Mouse (Mus musculus): ENCODE measurements around the gene Slc26a1. TPM values are rescaled to one million over a fixed set of nuclear protein-coding genes. Genes with fewer than 3 reads are reported as not detected.
"Not testable (repeated sequence)": the region's sequence is repeated elsewhere in the genome, so short reads cannot be mapped to it uniquely, and the experiment has no call there.

The Slc26a1 gene
- polyA plus RNA-seq, 1 experiment from 2014 or later, result 2.1 TPM

DNA sequence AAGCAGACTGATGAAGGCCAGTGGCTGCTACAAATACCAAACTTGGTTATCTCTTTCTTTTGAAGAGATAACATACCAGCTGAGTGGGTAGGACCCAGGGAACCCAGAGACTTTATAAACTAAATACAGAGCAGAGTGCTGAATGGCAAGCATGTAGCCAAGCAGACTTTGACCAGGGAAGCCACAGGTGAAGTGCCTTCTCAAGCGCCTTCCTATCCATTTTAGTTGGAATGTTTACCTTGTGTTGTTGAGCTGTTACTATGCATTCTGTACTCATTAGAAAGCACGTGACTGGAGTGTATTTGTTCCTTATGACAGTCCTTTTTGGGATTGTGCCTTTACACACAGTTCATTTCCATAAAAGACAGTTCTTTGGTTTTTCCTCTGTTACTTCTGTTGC lies 31.7 kb downstream of the Slc26a1 start:
- ATAC-seq, result peak; percentile 32; the same call in 1 of the 2 replicates
- H3K9me3 ChIP-seq (ENCODE audit: control insufficient read depth), result no peaks in the 10 kb centered on the region
- no peak overlapping the region for H3K4me2 ChIP-seq (replicated peaks; ENCODE audit: low read depth)
- no peaks in the 10 kb centered on the region for H3K4me1 ChIP-seq (replicated peaks; ENCODE audit: control insufficient read depth, insufficient read depth, low read length)
- WGBS, result 51% methylated on average over 2 of the region's 2 CpGs
- H3K36me3 ChIP-seq (ENCODE audit: control insufficient read depth, insufficient read depth), result peaks cover 54% of the 10 kb centered on the region
- H3K9ac ChIP-seq (ENCODE audit: low read depth, low read length), result no peak overlapping the region
- no peak overlapping the region for H3K4me3 ChIP-seq (ENCODE audit: low read depth, low read length)
- H3K27me3 ChIP-seq (replicated peaks; ENCODE audit: control insufficient read depth, insufficient read depth, low read length), result no peaks in the 10 kb centered on the region
- no peak overlapping the region for H3K27ac ChIP-seq (ENCODE audit: low read depth, low read length)
- no peak for TF ChIP-seq CTCF (IDR thresholded peaks at IDR 0.05; ENCODE audit: low read depth)

DNA sequence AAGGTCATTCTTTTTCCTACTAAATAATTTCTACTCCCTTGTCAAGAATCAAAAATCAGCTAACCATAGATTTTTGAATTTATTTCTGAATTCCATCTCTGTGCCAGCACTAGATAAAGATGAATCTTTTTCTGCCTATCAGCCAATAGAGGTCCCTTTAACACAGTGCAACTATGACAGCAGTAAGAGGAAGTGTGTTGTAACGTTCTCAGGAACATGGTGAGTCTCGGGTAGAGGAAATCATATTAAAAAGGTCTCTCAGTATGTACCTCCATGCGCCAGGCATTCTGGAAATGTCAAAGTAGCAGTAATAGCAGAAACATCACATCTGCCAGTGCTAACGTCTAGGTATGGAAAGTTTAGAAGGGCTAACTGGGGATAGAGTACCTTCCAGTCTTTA lies 39.2 kb downstream of the Slc26a1 start:
- no peak for ATAC-seq
- Histone ChIP-seq H3K9me3 (ENCODE audit: control insufficient read depth) (no peaks in the 10 kb centered on the region), H3K4me1 (replicated peaks; ENCODE audit: control insufficient read depth, insufficient read depth, low read length) (no peaks in the 10 kb centered on the region), H3K27me3 (replicated peaks; ENCODE audit: control insufficient read depth, insufficient read depth, low read length) (no peaks in the 10 kb centered on the region), H3K36me3 (ENCODE audit: control insufficient read depth, insufficient read depth) (peaks cover 12% of the 10 kb centered on the region; the same call in 1 of the 2 replicates), H3K4me3 (ENCODE audit: low read depth, low read length) (no peak overlapping the region), H3K9ac (ENCODE audit: low read depth, low read length) (no peak overlapping the region), H3K4me2 (replicated peaks; ENCODE audit: low read depth) (no peak overlapping the region), H3K27ac (ENCODE audit: low read depth, low read length) (no peak overlapping the region)
- TF ChIP-seq CTCF (IDR thresholded peaks at IDR 0.05; ENCODE audit: low read depth), result no peak
- WGBS, result 74% methylated on average over 4 of the region's 4 CpGs

DNA sequence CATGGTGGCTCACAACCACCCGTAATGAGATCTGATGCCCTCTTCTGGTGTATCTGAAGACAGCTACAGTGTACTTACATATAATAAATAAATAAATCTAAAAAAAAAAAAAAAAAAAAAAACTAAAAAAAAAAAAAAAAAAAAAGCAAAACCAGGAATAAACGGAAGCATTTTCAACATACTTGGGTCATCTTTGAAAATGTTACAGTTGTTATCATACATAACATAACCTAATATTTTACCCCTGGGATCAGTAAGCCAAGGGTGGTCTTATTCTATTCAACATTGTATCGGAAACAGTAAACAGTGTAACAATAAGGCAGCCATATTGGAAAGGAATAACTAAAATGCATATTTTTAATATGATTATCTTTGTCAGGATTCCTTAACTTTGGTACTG lies 41.3 kb downstream of the Slc26a1 start:
- not testable (repeated sequence) for H3K27ac ChIP-seq (ENCODE audit: low read depth, low read length); H3K36me3 ChIP-seq (ENCODE audit: control insufficient read depth, insufficient read depth); H3K4me2 ChIP-seq (replicated peaks; ENCODE audit: low read depth); H3K9ac ChIP-seq (ENCODE audit: low read depth, low read length); ATAC-seq; H3K9me3 ChIP-seq (ENCODE audit: control insufficient read depth); H3K4me3 ChIP-seq (ENCODE audit: low read depth, low read length); H3K27me3 ChIP-seq (replicated peaks; ENCODE audit: control insufficient read depth, insufficient read depth, low read length); H3K4me1 ChIP-seq (replicated peaks; ENCODE audit: control insufficient read depth, insufficient read depth, low read length)
- 84% methylated on average over 2 of the region's 3 CpGs for WGBS

DNA sequence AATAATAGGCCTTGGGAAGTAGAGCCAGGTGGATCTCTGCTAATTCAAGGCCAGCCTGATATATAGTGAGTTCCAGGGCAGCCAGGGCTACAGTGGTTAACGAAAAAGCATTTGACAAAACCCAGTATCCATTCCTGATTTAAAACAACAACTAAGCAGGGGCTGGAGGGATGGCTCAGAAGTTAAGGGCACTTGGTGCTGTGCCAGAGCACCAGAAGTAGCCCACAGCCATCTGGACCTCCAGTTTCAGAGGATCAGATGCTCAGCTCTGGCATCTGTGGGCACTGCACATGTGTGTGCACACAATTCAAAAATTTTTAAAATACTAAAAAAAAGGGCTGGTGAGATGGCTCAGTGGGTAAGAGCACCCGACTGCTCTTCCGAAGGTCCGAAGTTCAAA lies 41.7 kb downstream of the Slc26a1 start:
- Histone ChIP-seq H3K9ac (ENCODE audit: low read depth, low read length) (no peak overlapping the region), H3K4me3 (ENCODE audit: low read depth, low read length) (no peak overlapping the region), H3K27me3 (replicated peaks; ENCODE audit: control insufficient read depth, insufficient read depth, low read length) (no peaks in the 10 kb centered on the region), H3K9me3 (ENCODE audit: control insufficient read depth) (no peaks in the 10 kb centered on the region), H3K4me2 (replicated peaks; ENCODE audit: low read depth) (no peak overlapping the region), H3K36me3 (ENCODE audit: control insufficient read depth, insufficient read depth) (0 out of 2 replicates have a peak, but pooled peaks cover 4% of the 10 kb centered on the region), H3K4me1 (replicated peaks; ENCODE audit: control insufficient read depth, insufficient read depth, low read length) (peaks cover 9% of the 10 kb centered on the region; the same call in 1 of the 2 replicates), H3K27ac (ENCODE audit: low read depth, low read length) (no peak overlapping the region)
- no peak for TF ChIP-seq CTCF (IDR thresholded peaks at IDR 0.05; ENCODE audit: low read depth)
- WGBS, result 80% methylated on average over 4 of the region's 4 CpGs
- no peak for ATAC-seq

DNA sequence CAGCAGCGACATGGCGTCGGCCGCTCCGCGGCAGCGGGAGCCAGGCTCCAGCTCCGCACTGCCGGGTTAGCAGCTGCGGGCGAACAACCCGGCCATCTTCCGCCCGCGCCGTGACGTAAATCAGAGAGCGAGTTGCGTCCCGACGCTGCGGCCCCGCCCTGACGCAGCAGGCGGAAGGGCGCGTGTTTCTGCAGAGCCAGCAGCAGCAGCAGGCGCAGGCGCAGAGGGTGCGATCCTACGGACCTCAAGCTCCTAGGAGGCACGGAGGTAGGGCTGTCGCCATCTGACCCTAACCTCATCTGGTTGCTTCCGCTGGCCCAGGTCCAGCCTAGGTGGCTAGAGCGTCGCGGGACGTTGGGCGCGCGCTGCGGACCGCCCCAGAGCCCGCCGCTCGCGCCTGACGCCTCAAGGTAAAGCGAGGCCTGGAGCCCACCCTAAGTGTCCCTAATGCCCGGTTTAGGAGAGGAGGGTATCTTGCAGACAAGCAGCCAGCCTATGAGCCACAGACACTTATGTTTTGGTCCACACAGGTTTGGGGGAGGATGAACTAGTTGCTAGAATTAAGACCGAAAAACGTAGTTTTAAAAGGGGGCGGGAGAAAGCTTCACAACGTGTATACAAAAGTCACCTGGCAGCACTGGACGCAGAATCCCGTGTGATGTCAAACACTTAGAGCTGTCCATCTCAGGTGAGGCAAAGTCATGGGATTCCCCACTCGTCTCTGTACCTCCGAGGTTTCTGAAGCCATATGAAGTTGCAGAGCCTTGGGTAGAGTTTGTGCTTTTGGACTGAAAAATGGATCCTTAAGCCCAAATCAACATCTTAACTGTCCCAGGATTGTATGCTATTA lies 45.5 kb downstream of the Slc26a1 start, which contains the start of the genes Gak and Tmem175:
Gak (minus strand) TSS at position 122 of the 850 bp plus-strand sequence.
Tmem175 (plus strand) TSS at position 137 of the 850 bp plus-strand sequence.
- peak within 1 kb of the TSS; percentile 97 for H3K4me2 ChIP-seq (replicated peaks; ENCODE audit: low read depth)
- H3K27ac ChIP-seq (ENCODE audit: low read depth, low read length), result peak within 1 kb of the TSS; percentile 97
- WGBS, result under 1% methylated on average over 58 of the region's 58 CpGs
- peak within 1 kb of the TSS; percentile 91 for H3K4me3 ChIP-seq (ENCODE audit: low read depth, low read length)
- H3K9ac ChIP-seq (ENCODE audit: low read depth, low read length), result peak within 1 kb of the TSS; percentile 96
- no peaks in the 10 kb centered on the region for H3K36me3 ChIP-seq (ENCODE audit: control insufficient read depth, insufficient read depth)
- peaks cover 11% of the 10 kb centered on the region for H3K4me1 ChIP-seq (replicated peaks; ENCODE audit: control insufficient read depth, insufficient read depth, low read length)
- no peaks in the 10 kb centered on the region for H3K27me3 ChIP-seq (replicated peaks; ENCODE audit: control insufficient read depth, insufficient read depth, low read length)
- H3K9me3 ChIP-seq (ENCODE audit: control insufficient read depth), result no peaks in the 10 kb centered on the region
- ATAC-seq, result peak; percentile 92
- TF ChIP-seq CTCF (IDR thresholded peaks at IDR 0.05; ENCODE audit: low read depth), result no peak

DNA sequence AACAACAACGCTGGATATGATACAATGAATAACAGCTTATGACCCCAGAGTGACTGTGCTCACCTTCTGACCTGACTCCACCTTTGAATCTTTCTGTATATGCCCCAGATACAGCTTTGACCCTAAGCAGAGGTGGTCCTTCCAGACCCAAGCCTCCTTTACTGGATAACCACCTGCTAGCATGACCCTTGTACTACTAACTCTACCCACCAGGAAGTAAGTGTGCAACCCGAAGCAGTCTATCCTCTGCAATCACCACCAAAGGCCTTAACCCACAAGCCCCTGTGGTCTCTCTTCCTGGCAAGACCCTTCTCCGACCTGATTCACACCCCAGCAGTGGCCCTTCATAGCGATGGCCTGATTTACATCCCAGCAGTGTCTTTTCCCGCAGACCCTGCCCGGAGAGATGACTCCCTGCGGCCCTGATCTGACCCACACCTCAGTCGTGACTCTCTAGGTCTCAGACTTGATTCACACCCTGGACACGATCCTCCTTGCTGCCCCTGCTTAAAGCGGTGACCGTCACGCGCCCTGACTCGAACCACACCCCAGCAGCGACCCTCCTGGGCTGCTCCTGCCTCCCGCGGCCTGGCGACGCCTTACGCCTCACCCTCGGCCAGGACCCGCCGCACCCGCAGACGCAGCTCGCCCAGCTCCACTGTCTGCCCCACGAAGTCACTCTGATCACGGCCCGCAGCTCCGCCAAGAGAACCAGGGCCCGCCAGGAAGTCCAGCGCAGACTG lies 46.3 kb downstream of the Slc26a1 start:
- Histone ChIP-seq H3K9me3 (ENCODE audit: control insufficient read depth) (no peaks in the 10 kb centered on the region), H3K27me3 (replicated peaks; ENCODE audit: control insufficient read depth, insufficient read depth, low read length) (no peaks in the 10 kb centered on the region), H3K9ac (ENCODE audit: low read depth, low read length) (peak overlapping the region; percentile 96), H3K36me3 (ENCODE audit: control insufficient read depth, insufficient read depth) (peaks cover 7% of the 10 kb centered on the region), H3K27ac (ENCODE audit: low read depth, low read length) (peak overlapping the region; percentile 97), H3K4me2 (replicated peaks; ENCODE audit: low read depth) (peak overlapping the region; percentile 97), H3K4me3 (ENCODE audit: low read depth, low read length) (peak overlapping the region; percentile 91), H3K4me1 (replicated peaks; ENCODE audit: control insufficient read depth, insufficient read depth, low read length) (peaks cover 11% of the 10 kb centered on the region)
- peak; percentile 74 for ATAC-seq
- TF ChIP-seq CTCF (IDR thresholded peaks at IDR 0.05; ENCODE audit: low read depth), result no peak
- WGBS, result under 1% methylated on average over 32 of the region's 32 CpGs

Measured in intestine, postnatal 0 days (tissue).